Mouse (Mus musculus) small intestine, adult 2 months (tissue): Measurements from ENCODE around the gene Cib3.

Experiments used
- CTCF ChIP-seq: fragments of 200-500 bp; IDR thresholded peaks from 2 replicates; pipeline ENCODE4 v1.5.1; 2012; ENCODE audit warnings: low read depth, mild to moderate bottlenecking, control low read depth, inconsistent platforms, low read length, moderate library complexity, mixed read lengths; ENCODE audit not compliant: insufficient replicate concordance, insufficient read length; ENCODE audit errors: extremely low read depth
- POLR2A ChIP-seq: fragments of 200-500 bp; IDR thresholded peaks from 2 replicates; pipeline ENCODE4 v1.6.1; 2012; ENCODE audit warnings: low read depth, mild to moderate bottlenecking, control low read depth, inconsistent platforms, low read length, moderate library complexity

- TF ChIP-seq CTCF: no peak
- no peak for TF ChIP-seq POLR2A
Measured at GRCm38 (mm10) chr8:72190215-72190539, 22.5 kb downstream of the Cib3 start.
